Mouse (Mus musculus) cerebellum, adult 18-20 months (tissue): ENCODE measurements around the gene Heatr5b.

Experiments used
- DNase-seq, 2 experiments: peaks; one replicate each; pipeline ENCODE4 v3.0.0; 2021

The Heatr5b gene

GRCm38 (mm10) chr17:78767546-78767945, 67.6 kb downstream of the Heatr5b start:
- DNase-seq, result no peak

DNA sequence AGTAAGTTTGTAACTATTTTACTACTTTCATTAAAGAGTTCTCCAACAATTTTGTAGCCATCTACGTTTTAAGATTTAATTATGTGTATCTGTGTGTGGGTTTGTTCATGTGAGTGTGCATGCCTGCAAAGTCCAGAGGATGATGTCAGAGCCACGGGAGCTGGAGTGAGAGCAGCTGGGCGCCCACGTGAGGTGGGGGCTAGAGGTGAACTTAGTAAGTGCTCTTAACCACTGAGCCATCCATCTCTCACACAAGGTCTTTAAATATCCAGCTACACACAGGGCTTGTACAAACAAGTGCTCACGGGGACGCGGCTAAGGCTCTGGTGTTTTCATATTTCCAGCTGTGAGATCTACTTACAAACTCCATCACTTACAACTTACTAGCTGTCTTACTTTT, 69.1 kb downstream of the Heatr5b start:
- no peak for DNase-seq

DNA sequence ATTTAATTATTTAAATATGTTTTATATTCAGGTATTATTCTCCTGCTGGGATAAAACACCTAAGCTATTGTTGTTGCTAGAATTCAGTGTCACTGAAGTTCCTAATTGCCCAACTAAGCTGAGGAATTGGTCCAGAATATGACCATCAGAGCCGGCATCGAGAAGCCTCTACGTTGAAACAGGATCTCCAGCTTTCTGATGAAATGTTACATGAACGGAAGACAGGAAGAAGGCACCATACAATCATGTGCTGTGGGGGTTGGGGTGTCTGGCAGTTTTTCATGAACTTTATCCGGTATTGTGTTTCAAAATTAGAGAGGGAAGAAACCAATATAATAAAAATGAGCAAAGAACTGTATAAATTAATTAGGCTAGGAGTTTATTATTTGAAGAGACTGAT, 71.9 kb downstream of the Heatr5b start:
- DNase-seq, result no peak

DNA sequence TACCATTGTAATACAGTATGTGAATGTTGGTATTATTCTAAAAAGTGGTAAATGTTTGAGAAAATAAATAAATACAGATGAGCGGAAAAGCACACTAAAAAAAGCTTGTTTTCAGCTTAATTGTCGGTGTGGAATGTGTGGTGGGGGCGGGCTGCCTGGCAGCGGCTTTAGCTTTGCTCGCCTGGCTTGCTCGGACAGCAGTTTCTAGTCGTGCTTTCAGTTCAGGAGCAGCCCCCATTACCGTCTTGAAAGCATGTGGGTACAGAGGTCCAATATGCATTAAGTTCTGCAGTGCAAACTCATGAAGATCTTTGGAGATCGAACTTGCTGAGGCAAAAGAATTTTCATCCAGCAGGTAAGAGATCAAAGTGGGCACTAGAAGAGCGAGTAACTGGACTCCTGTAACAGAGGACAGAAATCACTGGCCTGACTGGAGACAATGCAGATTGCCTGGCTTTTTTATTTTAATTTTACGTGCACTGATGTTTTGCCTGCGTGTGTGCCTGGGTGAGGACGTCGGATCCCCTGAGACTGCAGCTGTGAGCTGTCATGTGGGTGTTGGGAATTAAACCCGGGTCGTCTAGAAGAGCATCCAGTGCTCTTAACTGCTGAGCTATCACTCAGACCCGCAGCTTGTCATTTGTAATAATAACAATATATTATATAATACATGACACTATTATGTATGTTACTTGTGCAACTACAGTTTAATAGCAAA, 82.1 kb downstream of the Heatr5b start:
- no peak for DNase-seq

DNA sequence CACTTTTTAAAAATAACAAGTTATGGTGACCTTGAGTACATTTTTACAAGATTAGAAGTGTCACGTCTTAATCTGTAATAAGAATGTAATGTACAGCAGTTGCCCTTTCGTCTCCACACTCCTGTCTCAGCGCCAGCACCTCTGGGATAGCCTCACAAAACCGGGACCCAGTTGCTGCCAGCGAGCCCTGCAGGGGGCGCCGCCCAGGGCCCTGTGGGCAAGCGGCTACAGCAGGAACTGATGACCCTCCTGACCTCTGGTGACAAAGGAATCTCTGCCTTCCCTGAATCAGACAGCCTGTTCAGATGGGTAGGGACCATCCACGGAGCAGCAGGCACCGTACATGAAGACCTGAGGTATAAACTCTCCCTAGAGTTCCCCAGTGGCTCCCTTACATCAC, 83.1 kb downstream of the Heatr5b start:
- DNase-seq, result no peak

- no peak for DNase-seq
Observed at GRCm38 (mm10) chr17:78748440-78748839, 86.7 kb downstream of the Heatr5b start.

GRCm38 (mm10) chr17:78738416-78738815, 96.7 kb downstream of the Heatr5b start:
- no peak for DNase-seq

DNA sequence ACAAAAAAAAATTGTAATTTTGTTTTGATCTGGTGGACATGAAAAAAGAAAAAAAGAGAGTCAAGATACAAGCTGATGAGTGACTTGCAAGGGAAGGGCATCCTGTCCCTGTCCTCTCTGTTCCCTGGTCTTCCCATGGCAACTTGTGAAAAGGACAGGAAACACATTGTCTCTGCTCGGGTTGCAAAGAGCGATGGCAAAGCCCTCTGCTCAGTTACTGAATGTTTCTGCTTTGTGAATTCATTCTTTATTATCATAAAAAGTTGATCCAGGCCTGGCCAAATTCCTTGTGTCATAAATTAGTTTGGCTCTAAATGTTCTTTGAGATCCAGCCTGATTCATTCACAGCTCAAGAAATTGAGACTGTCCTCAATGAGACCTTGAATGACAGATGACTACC, 97.4 kb downstream of the Heatr5b start:
- no peak for DNase-seq

DNA sequence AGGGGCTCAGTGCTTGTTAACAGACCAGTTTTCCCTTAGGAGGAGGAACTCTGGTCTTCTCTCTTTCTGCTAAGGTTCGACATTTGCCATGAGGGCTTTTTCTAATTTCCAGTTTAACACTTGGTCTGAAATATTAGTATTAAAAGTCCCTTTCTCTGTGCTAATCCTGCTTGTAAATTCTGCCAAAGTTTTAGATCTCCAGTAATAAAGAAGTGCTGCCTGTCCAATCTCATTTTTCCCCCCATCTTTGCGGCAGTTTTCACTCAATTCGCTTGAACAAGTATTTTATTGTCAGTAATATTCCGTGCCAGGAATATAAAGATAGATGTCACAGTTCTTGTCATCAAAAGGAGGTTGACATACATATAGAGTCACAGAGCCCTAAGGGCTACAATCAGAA, 98.1 kb downstream of the Heatr5b start, which contains the start of gene Strn:
TSS of gene Strn (minus strand) at position 101 of the 400 bp plus-strand sequence.
- no peak for DNase-seq

- DNase-seq, result peak; percentile 99
Observed at GRCm38 (mm10) chr17:78736473-78736988, 98.6 kb downstream of the Heatr5b start.

- peak; percentile 36 to 47 for DNase-seq
Observed at GRCm38 (mm10) chr17:78735731-78736472, 99.3 kb downstream of the Heatr5b start.

GRCm38 (mm10) chr17:78734806-78735205, 100.4 kb downstream of the Heatr5b start:
- DNase-seq, result no peak

- DNase-seq, result peak; percentile 28 to 34
Observed at GRCm38 (mm10) chr17:78732056-78732455, 103.1 kb downstream of the Heatr5b start.

GRCm38 (mm10) chr17:78726746-78727449, 108.3 kb downstream of the Heatr5b start:
- no peak for DNase-seq

DNA sequence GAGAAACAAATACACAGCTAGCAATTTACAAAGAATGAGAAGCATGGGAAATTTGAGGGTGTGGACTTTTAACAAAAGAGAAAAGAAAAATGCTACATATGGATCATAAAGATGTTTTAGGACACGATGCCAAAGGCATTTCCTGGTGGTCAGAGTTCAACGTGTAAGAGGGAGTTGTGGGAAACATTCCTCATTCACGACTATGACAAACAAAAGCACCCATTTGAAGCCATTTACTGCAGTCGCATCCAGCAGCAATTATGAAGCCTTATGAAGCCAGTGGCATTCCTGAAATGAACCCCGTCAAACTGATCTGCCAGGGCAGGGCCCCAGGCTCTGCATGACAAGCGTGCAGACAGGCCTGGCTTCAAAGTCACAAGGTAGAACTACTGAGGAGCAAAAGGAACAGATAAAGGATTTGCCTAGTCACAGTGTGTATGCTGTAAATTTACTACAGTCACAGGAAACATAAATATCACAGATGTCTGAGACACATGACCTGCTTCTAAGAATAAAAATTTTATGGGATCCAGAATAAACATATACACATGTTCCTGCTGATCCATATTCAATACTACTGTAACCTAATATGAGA, 110.6 kb downstream of the Heatr5b start:
- DNase-seq, result no peak

DNA sequence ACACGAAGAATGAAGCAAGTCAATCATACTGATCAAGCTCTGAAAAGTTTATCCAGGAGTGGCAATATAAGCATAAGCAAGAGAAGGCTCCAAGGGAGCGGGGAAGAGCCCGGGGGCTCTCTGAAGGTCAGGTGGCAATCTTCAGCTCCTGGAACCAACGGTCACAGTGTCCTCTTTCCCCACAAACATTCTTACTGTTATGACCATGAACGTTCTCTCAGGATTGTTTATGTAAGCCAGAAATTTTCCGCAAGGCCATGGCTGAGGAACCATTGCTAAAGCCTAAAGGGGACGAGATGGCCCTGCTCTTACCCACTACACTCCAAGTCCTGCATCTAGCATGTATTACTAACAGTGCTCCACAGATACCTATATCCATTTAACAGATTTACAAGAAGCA, 113.5 kb downstream of the Heatr5b start:
- no peak for DNase-seq

DNA sequence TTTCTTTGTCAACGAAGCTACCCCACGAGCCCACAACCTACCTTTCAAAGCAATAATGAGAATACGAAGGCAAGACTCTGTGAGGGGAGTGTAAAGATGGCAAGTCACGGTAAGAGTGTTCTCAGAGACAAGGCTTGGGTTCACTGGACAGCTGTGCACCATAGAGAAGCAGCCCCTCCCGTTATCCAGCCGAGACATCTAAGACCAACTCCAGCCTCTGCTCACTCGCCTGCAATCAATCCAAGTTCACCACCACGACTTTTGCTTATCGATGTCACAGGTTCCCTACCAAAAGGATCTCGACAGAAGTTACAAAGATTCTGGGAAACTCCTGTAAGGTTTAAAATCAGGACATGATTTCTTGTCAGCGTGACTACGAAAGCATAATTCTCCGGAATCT, 116.1 kb downstream of the Heatr5b start:
- no peak for DNase-seq

- no peak for DNase-seq
Observed at GRCm38 (mm10) chr17:78710258-78710657, 124.9 kb downstream of the Heatr5b start.

GRCm38 (mm10) chr17:78708422-78708821, 126.7 kb downstream of the Heatr5b start:
- no peak for DNase-seq

DNA sequence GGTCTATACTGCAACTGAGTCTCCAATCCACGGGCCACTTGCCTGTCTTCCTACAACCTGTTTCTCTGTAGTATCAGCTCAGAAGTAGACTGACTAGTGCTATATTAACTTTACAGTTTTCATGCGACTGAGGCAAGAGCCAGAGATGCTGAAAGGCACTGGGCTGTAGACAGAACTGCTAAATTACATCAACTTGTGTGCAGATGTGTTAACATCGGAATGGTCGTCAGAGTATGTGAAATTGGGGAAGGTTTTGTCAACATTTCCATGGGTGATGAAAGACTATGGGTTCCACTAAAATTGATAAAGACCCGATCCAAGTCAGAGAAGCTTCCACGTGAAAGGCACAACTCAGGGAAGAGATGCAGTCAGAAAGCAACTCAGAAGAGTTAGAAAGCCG, 132.2 kb downstream of the Heatr5b start:
- DNase-seq, result no peak
